Mouse (Mus musculus) frontal cortex, postnatal 25 days (tissue): ENCODE measurements around the gene Pou2f3.
"Not testable (repeated sequence)": the region's sequence is repeated elsewhere in the genome, so short reads cannot be mapped to it uniquely, and the experiment has no call there.

Source experiments
- DNase-seq, 2 experiments: peaks; one replicate each; pipeline ENCODE4 v3.0.0; 2022; ENCODE audit warnings: low spot score in 2 of 2

The Pou2f3 gene

DNA sequence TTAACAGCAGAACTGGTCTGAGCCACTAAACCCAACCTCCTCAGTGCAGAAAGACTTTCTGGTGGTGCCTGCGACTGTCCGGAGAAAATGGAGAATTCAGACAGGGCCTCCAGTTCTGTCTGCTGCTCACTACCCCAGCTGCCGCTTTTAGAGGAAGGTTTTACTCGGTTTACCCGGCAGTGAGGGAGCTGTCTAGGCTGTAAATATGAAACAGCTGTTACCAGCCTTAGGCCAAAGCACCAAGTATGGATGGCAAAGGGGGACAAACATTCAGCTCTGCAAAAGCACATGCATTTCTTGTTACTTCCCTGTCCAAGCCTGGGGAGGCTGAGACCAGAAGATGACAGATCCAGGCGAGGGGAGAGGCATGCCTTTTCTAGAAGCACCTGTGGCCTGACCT is 43.8 kb downstream of the Pou2f3 start:
- no peak for DNase-seq

DNA sequence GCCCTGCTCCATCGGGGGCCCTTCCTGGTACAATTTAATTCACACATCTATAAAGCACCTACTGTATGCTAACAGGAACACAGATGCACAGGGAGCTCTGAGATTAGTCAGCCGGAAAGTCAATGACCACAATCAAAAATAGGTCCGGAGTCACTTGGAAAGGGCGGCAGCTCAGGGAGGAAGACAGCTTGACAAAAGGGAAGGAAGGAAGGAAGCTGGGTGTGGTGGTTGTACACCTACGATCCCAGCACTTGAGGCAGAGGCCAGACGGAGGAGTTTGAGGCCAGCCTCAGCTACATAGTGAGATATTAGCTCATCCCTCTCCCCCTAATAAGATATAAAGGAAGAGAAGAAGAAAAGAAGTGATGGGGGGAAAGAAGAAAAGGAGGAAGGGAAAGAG is 54.2 kb downstream of the Pou2f3 start:
- no peak for DNase-seq

DNA sequence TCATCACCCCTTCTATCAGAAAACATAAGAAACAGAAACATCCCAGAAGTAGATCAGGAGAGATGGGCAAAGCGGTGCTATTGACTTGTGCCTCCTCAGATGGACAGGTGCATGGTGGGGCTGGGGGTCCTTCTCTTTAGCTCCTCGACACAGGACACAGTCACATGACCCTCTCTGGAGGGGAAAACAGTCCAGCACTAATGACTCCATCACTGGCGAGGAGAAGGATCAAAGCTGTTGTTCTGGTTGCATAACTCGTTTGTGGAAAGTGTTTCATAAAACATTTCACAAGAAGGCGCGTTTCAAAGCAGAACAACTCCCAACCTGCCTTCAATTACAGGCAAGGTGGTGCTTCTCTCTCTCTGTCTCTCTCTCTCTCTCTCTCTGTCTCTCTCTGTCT is 58.4 kb downstream of the Pou2f3 start:
- DNase-seq, result no peak

DNA sequence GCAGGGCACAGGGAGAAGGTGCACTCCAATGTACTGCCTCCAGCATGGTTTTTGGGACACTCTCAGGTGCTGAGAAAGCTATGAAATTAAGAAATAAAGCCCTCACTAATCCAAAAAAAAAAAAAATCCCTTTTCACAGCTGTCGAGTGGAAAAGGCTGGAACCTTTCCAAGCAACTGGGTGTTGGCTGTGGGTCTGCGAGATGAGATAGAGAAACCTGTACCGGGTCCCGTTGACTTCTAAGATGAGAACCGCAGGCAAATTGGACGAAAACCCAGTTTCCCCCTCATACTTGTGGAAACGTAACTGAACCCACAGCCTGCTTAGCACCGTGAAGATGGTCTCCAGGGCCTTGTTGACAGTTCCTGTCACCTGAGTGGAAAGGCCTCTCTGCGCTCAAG is 59.2 kb downstream of the Pou2f3 start:
- DNase-seq, result no peak

DNA sequence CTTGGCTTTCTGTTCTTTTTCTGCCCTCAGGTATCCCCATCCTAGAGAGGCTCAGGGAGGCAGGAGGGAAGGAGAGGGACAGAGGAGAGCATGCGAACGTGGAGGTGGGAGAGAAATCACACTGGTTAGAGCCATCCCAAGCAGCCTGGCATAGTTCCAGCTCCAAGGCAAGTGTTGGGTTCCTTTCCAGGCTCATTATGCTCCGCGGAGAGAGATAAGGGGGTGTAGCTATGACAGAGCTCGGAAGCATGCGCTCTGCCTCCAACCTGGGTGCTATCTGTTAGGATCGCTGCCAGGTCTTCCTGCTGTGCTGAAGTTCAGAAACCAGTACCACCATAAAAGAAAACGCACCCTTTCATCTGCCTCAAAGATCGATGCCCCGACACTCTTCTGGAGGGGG is 60.1 kb downstream of the Pou2f3 start:
- peak in 1 of 2 experiments; percentile 44 for DNase-seq

DNA sequence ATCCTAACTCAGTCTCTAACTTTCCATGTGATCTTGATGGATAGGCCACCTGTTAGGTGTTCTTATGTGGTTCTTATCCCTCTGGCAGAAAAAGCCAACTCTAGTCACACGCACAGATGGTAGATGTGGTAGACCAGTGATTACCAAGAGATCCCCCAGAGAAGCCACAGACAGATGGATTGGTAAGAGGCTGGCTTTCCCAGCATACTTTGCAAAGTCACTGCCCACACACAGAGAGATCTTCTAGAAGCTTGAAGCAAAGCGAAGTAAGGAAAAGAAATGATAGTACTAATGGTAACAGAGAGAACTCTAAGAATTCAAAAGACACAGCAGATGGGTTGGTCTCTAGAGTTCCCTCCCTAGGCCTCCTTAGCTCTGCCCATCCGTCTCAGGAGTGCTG is 60.7 kb downstream of the Pou2f3 start:
- DNase-seq, result no peak

DNA sequence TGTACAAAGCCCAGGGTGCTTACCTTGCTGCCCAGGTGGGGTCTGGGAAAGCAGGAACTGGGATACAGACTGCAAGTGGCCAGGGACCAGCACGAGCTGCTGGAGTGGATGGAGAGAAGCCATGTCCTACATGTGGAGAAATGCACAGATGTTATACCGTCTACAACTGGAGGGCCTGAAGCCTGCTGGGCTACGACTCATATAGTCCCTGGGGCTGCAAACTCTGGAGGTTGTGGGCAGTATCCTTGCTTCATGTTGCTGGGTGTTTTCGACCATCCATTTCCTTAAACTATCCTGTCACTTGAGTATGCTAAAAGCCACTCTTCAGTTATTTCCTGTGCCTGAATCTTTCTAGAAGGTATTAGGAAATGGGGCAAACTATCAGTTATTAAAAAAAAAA is 65.0 kb downstream of the Pou2f3 start:
- DNase-seq, result no peak

DNA sequence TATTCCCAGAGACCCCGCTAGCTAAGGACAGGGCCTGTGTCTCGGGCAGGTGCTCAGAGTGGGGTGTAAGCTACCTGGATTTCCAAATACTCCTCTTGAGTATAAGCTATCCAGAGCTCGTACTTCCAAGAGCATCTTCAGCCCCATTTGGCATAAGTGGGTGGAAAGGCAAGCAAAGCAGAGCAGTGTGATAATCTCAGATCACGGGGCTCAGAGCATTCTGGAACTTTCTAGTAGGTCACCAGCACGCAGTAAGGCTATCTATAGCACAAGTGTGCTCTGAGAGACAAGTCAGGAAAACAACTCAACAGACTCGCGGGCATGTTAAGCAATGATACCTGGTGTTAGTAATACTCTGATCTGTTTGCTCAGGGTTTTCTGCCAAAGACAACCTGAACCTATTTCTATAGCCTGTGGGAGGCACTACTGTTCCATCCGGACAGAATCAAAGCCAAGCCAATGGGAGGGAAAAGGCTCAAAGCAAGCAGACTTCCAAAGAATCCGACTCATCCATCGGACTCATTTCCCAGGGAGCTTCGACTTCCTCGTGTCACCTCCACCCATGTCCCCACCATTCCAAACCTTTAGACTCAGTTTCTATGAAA is 65.9 kb downstream of the Pou2f3 start:
- DNase-seq, result no peak

DNA sequence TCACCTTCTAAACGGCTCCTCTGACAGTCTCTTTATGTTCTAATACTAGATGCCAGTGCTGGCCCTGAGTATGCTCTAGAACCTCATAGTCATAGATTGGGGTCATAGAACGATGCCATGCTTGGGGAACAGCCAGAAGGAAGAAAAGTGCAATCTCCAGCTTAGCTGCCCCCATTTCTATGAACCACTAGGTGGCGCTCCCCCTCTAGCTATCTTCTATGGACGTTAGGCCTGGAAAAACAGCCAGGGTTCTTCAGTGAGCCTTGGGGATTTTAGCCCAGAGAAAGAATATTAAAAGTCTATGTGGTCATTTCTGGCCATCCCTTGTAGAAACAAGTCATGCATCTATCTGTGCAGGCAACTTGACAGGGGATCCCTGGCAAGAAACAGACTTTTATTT is 68.3 kb downstream of the Pou2f3 start:
- peak; percentile 59 to 68 for DNase-seq

DNA sequence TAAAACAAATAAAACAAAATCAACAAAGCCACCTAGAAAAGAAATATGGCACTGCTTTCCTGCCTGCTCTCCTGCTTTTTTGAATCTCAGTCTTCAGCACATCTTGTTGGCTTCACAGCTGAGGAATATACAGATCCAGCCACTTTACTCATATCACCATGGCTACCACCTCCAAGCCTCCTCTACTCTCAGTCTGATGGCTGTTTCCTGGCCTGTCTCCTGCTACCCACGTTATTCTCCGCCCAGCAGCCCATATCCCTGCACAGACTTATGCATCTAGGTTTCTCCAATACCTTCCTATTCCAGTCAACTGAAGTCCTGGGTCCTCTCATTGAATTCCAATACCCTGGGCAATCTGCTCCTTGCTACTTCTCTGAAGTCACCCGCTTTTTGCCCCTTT is 76.6 kb downstream of the Pou2f3 start:
- DNase-seq, result peak in 1 of 2 experiments; percentile 22

DNA sequence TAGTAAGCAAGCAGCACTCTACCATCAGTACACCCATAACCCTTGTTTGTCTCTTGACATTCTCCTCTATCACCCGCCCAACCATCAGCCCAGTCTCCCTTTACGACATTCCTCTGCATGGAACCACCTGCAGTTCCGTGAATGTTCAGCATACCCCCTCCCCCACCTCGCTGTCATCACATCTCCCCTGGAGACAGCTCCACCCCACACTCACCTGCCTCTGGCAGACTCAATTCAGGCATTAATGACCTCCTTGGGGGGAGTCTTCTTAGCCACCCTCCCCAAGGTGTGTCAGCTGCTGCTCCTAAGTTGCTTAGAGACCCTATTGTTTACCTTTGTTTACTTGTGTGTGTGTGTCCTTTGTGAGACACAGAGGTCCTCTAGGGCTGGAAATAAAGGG is 77.8 kb downstream of the Pou2f3 start:
- no peak for DNase-seq

DNA sequence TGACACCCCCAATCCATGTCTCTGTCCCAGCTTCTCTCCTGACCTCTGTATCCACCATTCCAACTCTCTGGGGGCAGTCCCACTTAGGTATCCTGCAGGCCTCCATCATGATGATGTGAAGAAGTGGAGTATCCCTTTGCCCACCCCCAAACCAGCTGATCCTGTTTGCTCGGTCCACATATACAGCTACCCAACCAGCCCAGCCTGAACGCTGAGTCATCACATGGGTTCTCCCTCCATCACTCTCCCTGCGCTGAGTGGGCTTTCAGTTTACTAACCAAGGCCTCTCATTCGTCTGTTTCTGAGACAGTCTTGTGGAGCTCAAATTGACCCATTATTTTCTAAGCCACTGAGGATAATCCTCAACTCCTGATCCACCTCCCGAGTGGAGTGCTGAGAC is 78.2 kb downstream of the Pou2f3 start:
- DNase-seq, result no peak

DNA sequence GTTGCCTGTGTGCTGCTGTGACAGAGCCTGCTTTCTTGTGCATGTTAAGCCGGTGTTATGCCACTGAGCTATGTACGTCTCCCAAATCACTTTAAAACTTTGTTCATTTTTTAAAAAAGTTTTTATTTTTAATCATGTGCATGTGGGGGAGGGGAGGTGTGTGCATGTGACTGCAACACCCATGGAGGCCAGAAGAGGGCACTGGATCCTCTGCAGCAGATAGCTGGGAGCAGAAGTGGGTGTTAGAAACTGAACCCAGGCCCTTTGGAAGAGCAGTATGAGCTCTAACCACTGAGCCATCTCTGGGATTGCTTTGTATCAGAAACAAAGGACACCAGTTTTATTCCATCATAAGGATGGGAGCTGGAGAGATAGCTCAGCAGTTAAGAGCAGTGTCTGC is 79.5 kb downstream of the Pou2f3 start:
- DNase-seq, result no peak

DNA sequence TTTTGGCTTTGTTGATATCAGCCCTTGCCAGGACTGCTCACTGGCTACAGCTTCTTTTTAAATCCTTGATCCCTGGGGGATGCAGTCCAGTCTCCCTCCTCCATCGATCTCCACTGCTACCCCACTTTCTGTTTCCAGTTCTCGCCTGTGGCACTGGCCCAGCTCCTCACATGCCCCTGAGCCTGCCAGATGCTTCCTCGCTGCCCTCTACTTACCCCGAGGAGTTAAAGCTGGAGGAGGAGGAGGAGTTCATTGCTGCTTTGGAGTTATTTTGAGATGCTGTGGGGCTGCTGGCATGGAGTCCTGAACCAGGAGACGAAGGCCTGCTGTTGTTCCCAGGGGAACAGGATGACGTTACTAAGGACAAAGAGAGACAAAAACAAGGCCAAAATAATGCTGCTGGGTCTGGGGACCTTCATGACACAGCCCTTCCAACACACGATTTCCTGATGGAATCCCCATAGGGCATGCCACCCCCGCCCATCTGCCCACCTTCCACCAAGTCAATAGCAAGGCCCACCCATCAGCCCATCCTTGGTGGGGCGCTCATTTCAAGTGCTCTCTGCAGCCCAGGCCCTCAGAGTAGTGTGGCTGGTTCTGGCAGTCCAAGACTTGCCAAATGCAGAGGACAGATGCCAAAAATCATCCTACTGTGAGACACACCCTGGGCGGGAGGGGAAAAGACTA is 82.9 kb downstream of the Pou2f3 start:
- DNase-seq, result no peak

DNA sequence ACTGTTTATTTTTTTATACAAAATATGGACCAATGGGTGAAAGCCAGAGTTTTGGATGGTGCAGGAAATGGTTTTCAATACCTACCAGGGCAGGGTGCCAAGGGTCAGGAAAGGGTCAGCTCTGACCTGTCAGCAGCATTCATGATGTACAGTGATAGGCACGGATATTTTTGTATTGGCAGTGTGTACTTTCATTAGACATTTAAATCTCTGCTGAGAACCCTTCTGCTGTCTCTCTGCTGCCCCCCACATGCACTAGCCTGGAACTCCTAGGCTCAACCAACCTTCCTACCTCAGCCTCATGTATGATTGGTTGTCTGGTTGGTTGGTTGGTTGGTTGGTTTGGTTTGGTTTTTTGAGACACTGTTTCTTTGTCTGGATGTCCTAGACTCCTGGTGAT is 87.8 kb downstream of the Pou2f3 start:
- DNase-seq, result no peak

DNA sequence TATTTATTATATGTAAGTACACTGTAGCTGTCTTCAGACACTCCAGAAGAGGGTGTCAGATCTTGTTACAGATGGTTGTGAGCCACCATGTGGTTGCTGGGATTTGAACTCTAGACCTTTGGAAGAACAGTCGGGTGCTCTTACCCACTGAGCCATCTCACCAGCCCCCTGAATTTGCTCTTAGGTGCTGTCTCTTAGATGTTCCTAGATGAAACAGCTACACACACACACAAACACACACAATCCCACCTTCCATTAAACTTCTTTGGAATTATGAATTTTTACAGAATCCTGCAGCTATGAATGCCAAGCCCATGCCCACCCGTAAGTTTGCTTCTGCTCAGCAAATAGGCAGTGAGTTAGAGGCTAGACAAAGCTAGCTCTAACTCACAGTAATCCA is 88.2 kb downstream of the Pou2f3 start:
- not testable (repeated sequence) for DNase-seq

DNA sequence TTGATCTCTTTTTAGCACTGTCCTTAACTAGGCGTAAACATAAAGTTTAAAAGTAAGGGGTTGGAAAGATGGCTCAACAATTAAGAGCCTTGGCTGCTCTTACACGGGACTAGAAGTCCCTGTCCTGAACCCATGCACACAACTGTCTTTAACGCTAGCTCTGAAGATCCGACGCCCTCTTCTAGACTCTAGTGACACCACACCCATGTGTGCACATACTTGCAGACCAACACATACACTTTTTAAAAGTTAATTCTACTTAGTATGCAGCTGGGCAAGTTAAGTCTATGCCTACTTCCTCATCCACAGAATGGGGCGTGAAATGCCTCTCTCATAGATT is 93.2 kb downstream of the Pou2f3 start:
- DNase-seq, result no peak

DNA sequence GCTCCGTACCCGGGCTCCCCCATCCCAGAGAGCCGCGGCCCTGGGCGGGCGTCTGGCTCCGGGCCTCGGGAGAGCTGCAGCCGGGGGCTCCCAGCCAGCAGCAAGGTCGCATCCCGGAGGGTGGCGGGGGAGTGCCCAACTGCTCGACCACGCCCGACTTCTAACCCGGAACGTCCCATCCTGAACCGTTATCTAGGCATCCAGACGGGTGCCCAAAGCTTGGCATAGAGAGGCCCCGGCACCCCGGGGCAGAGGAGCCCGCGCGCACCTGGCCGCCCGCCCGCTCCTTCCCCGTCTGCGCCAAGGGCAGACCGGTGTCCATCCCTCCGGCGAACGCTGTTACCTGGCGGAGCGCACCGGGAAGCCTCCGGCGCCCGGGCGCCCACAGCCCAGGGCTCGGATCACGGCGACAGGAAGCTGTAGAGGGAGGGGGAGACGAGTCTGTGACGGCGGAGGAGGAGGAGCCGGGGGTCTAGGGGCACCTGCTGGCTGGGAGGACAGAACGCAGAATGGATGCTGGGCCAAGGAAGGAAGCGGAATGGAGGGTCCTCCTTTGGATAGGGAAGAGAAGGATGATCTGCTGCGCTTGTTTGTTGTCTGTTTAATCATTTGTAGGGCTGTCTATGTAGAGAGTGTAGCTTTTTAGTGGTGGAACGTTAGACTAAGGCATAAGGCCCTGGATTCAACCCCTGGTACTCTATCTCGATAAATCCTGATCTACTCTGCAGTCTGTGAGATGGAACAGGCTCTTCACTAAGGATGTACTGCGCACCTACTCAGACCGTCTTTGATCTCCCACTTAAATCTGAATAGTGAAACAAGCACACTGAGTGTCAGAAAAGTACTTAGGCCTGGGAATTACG is 93.8 kb downstream of the Pou2f3 start, which contains the start of gene Tmem136:
Tmem136 (minus strand) TSS at position 437 of the 863 bp plus-strand sequence.
- DNase-seq, result peak in 1 of 2 experiments; percentile 28

DNA sequence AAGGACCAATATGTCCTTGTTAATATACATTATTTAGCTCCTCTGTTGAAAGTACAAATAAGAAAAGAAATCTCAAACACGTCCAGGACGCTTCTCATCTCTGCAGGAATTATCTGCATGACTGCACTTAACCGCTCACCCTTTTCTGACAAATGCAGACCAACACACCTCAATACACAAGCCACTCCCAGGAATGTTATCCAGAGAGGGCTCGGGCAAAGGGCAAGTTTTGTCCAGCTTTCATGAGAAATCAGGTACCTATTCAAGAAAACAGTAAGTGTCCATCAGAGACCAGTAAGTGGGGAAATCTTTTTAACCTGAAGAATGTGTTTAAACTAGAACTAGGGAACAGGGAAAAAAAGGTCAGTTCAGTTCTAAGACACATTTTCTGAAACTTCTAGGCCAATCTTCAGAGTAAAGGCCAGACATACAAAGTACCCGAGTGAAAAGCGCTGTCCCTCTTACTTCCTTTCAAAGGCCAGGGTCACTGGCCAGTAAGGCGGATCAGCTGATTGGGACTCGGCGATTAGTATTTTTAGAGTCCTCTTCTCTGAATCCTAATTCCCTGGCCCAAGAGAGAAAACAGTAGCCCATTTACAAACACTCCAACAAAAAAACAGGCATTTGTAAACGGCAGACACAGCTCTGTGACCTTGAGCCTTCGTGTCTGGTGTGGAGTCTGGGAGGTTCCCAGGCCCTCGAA is 94.6 kb downstream of the Pou2f3 start:
- no peak for DNase-seq

DNA sequence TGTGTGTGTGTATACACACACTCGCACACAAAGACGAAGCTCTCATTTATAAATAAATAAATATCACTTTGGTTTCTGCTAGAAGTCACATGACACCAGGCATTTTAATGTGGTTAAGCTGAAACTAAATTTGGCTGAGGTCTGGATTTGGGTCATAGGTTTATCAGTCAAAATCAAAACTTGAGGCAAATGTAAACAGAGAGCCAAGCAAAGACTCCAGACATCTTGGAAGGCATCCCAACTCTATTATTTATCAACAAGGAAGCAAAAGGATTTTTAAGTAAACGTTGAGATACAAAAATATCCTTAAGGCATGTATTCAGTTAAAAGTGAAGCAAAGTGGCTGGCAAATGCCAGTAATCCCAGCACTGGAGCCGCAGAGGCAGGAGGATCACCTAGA is 95.3 kb downstream of the Pou2f3 start:
- DNase-seq, result no peak

DNA sequence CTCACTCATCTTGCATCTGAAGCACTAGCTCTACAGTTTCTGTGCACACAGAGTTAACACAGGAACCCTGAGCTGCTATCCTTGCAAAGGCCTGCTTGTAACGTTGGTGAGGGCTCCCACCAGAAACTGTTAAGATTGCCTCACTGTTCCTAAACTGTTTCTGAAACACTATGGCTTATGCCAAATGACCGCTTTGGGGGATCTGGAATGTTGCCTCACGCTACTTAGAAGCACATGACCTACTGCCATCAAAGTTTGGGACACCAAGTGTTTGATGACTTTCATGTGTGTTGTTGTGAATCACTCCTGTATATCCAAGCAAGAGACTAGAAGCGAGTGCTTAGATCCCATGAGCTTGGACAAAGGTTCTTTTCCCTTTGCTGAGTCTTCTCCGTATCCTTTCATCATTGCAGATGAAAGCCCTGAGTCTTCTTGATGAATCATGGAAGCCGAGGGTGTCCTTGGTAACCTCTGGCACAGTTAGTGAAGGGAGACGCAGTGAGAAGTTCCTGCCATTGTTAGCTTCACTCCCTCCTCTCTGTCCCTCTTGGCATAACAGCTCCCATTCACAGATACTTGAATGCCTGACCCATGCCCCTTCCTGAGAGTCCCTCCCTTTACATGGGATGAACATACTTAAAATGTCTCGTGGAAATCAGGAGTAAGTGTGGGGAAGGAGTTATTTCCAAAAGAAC is 99.7 kb downstream of the Pou2f3 start:
- DNase-seq, result no peak

DNA sequence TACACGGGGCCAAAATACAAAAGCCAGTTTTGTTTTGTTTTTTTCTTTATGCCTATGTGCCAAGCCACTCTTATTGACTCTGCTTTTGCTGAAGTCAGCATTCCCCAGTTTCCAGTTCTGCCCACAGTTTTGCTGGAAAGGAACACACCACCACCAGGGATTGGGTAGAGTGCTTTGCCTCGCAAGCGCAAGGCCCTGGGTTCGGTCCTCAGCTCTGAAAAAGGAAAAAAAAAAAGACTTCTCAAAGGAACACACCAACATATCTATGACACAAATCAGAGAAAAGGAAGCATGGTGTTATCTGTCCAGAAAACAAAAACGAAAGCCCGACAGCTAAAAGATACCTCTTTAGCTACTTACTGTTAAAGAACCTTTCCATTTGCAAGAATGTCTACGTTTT is 101.0 kb downstream of the Pou2f3 start:
- no peak for DNase-seq
